Mouse (Mus musculus): ENCODE data around the gene Zdhhc3. TPM values are rescaled to one million over a fixed set of nuclear protein-coding genes. Genes with fewer than 3 reads are reported as not detected.

Gene Zdhhc3
- polyA plus RNA-seq, 1 experiment from 2014 or later: 63.6 TPM

DNA sequence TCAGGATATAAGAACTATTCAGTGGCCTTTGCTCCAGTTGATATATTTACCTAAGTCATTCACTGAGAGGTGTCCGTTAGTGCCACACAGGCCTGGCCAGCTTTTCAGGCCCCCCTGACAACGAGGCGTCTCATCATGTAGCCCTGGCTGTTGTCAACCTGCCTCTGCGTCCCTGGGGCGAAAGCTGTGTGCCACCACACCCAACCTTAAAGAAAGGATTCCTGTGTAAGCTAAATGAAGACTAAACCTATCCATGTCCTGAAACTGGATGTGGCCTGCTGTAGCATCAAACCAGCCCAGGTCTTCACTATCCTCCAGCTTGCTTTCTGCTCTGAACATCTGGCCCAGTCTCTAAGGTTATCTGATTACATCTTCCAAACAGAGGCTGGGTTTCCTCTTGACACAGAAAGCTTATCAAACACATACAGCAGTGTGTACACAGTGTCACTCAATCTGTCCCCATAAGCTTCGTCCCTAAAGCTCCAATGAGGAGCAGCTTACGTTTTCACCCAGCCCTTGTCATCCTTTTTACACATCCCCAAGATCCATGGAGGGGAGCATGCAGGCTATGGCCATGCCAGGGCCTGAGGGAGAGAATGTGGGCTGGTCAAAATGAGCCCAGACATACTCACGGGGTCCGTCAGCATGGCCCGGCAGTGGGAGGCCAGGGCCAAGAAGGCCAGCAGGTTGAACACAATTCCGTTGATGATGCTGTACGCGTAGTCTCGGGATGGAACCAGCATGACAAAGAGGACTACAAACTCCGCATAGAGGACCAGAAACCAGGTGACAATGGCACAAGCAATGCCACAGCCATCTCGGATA lies 13.2 kb downstream of the Zdhhc3 start:
- Histone ChIP-seq H3K9me3 (ENCODE audit: control insufficient read depth, low read length) (no peaks in the 10 kb centered on the region), H3K4me2 (ENCODE audit: low read depth, low read length) (no peak overlapping the region), H3K4me3 (ENCODE audit: low read depth, low read length) (no peak overlapping the region), H3K4me1 (ENCODE audit: control insufficient read depth, insufficient read depth, low read length) (no peaks in the 10 kb centered on the region), H3K9ac (replicated peaks; ENCODE audit: low read depth, low read length) (no peak overlapping the region), H3K27me3 (ENCODE audit: control insufficient read depth, insufficient read depth, low read length) (no peaks in the 10 kb centered on the region), H3K36me3 (ENCODE audit: control insufficient read depth, insufficient read depth, low read length) (peaks cover 9% of the 10 kb centered on the region; the same call in 1 of the 2 replicates), H3K27ac (ENCODE audit: low read depth, low read length) (no peak overlapping the region)
- WGBS: 96% methylated on average over 16 of the region's 16 CpGs
- no peak for ATAC-seq (ENCODE audit: low read depth)

GRCm38 (mm10) chr9:123090844-123091243 lies 22.2 kb downstream of the Zdhhc3 start:
- Histone ChIP-seq H3K36me3 (ENCODE audit: control insufficient read depth, insufficient read depth, low read length) (peaks cover 5% of the 10 kb centered on the region; the same call in 1 of the 2 replicates), H3K9ac (replicated peaks; ENCODE audit: low read depth, low read length) (no peak overlapping the region), H3K4me2 (ENCODE audit: low read depth, low read length) (no peak overlapping the region), H3K4me1 (ENCODE audit: control insufficient read depth, insufficient read depth, low read length) (no peaks in the 10 kb centered on the region), H3K27ac (ENCODE audit: low read depth, low read length) (no peak overlapping the region), H3K9me3 (ENCODE audit: control insufficient read depth, low read length) (no peaks in the 10 kb centered on the region), H3K4me3 (ENCODE audit: low read depth, low read length) (no peak overlapping the region), H3K27me3 (ENCODE audit: control insufficient read depth, insufficient read depth, low read length) (no peaks in the 10 kb centered on the region)
- ATAC-seq (ENCODE audit: low read depth): no peak
- 89% methylated on average over 4 of the region's 4 CpGs for WGBS

DNA sequence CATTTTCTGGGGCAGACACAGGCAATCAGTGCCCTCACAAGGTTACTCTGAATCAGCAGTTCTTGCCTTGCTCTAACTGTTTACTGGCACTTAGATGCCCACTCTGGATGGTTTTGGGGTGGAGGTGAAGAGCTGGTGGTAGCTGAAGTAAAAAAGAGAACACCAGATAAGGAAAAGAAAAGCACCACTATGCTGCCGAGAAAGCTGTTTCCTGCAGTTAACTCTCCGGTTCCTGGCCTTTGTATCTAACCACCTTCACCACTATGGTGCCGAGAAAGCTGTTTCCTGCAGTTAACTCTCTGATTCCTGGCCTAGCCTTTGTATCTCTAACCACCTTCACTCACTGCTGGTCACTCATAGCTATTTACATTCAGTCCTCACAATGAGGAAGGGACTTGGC lies 25.4 kb downstream of the Zdhhc3 start:
- Histone ChIP-seq H3K4me1 (ENCODE audit: control insufficient read depth, insufficient read depth, low read length) (no peaks in the 10 kb centered on the region), H3K9me3 (ENCODE audit: control insufficient read depth, low read length) (no peaks in the 10 kb centered on the region), H3K27ac (ENCODE audit: low read depth, low read length) (no peak overlapping the region), H3K36me3 (ENCODE audit: control insufficient read depth, insufficient read depth, low read length) (peaks cover 18% of the 10 kb centered on the region), H3K9ac (replicated peaks; ENCODE audit: low read depth, low read length) (no peak overlapping the region), H3K4me3 (ENCODE audit: low read depth, low read length) (no peak overlapping the region), H3K27me3 (ENCODE audit: control insufficient read depth, insufficient read depth, low read length) (no peaks in the 10 kb centered on the region), H3K4me2 (ENCODE audit: low read depth, low read length) (no peak overlapping the region)
- WGBS: 75% methylated on average over 3 of the region's 3 CpGs
- no peak for ATAC-seq (ENCODE audit: low read depth)

DNA sequence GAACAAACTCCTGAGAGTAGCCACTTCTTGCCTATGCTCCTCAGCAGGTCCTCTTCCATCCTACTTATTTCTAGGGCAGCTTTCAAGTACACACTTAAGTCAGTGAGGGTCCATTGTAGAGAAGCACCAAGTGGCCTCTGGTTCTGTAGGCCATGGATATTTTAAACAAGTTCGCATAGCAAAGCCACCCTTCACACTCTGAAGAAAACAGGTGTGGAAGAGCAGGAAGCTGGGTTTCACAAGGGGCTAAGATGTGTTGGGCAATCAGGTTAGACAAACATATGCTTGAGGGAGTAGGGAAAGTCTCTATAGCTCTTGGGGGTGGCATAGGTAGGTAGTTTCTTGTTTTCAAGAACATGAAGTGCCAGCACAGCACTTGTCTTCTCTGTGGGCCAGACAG lies 27.6 kb downstream of the Zdhhc3 start:
- no peak overlapping the region for H3K4me3 ChIP-seq (ENCODE audit: low read depth, low read length)
- H3K27me3 ChIP-seq (ENCODE audit: control insufficient read depth, insufficient read depth, low read length): no peaks in the 10 kb centered on the region
- WGBS: 86% methylated on average over 1 of the region's 1 CpGs
- H3K27ac ChIP-seq (ENCODE audit: low read depth, low read length): no peak overlapping the region
- H3K4me1 ChIP-seq (ENCODE audit: control insufficient read depth, insufficient read depth, low read length): no peaks in the 10 kb centered on the region
- no peak overlapping the region for H3K9ac ChIP-seq (replicated peaks; ENCODE audit: low read depth, low read length)
- ATAC-seq (ENCODE audit: low read depth): no peak
- no peak overlapping the region for H3K4me2 ChIP-seq (ENCODE audit: low read depth, low read length)
- peaks cover 22% of the 10 kb centered on the region for H3K36me3 ChIP-seq (ENCODE audit: control insufficient read depth, insufficient read depth, low read length)
- no peaks in the 10 kb centered on the region for H3K9me3 ChIP-seq (ENCODE audit: control insufficient read depth, low read length)

DNA sequence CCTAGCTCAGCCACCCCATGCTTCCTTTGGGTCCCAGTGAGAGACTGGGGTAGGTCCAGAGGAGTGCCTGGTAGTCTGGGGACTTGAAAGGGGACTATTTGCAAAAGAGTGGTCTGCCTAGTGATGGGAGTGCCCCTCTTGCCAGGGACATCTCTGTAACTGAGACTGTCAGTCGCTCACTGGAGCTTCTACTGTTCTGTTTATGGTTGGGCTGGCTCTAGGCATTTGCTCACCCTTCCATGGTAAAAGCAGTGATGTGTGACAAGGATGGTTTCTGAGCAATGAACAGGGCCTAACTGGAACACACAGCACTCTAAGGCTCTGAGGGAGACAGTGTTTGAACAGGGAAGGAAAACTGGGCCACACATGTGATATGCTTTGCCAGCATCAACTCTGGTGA lies 32.2 kb downstream of the Zdhhc3 start:
- H3K4me3 ChIP-seq (ENCODE audit: low read depth, low read length): no peak overlapping the region
- 73% methylated on average over 1 of the region's 1 CpGs for WGBS
- no peaks in the 10 kb centered on the region for H3K9me3 ChIP-seq (ENCODE audit: control insufficient read depth, low read length)
- H3K9ac ChIP-seq (replicated peaks; ENCODE audit: low read depth, low read length): no peak overlapping the region
- H3K27ac ChIP-seq (ENCODE audit: low read depth, low read length): no peak overlapping the region
- H3K4me1 ChIP-seq (ENCODE audit: control insufficient read depth, insufficient read depth, low read length): no peaks in the 10 kb centered on the region
- H3K4me2 ChIP-seq (ENCODE audit: low read depth, low read length): no peak overlapping the region
- peaks cover 40% of the 10 kb centered on the region for H3K36me3 ChIP-seq (ENCODE audit: control insufficient read depth, insufficient read depth, low read length)
- H3K27me3 ChIP-seq (ENCODE audit: control insufficient read depth, insufficient read depth, low read length): no peaks in the 10 kb centered on the region
- ATAC-seq (ENCODE audit: low read depth): no peak

DNA sequence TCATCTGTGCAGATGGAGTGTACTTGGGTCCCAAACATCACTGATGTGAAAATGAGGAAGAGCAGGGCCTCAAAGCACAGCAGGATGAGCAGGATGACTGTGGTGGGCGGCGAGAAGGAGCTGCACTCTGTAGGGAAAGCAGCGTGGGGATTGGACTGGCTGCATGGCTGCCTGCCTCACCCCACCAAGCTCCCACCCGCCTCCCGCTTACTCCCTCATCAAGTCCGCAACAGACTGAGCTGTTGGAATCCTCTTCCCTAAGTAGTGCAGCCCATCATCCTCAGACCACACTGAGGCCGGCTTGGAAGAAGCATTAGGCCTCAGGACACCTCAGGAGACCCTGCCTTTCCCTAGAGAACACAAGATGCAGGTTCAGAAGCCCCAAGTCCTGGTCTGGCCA lies 32.6 kb downstream of the Zdhhc3 start:
- Histone ChIP-seq H3K27me3 (ENCODE audit: control insufficient read depth, insufficient read depth, low read length) (no peaks in the 10 kb centered on the region), H3K9me3 (ENCODE audit: control insufficient read depth, low read length) (no peaks in the 10 kb centered on the region), H3K9ac (replicated peaks; ENCODE audit: low read depth, low read length) (no peak overlapping the region), H3K36me3 (ENCODE audit: control insufficient read depth, insufficient read depth, low read length) (peaks cover 40% of the 10 kb centered on the region), H3K4me1 (ENCODE audit: control insufficient read depth, insufficient read depth, low read length) (no peaks in the 10 kb centered on the region), H3K27ac (ENCODE audit: low read depth, low read length) (no peak overlapping the region), H3K4me3 (ENCODE audit: low read depth, low read length) (no peak overlapping the region), H3K4me2 (ENCODE audit: low read depth, low read length) (no peak overlapping the region)
- 88% methylated on average over 7 of the region's 7 CpGs for WGBS
- ATAC-seq (ENCODE audit: low read depth): no peak

- Histone ChIP-seq H3K9me3 (ENCODE audit: control insufficient read depth, low read length) (no peaks in the 10 kb centered on the region), H3K4me3 (ENCODE audit: low read depth, low read length) (no peak overlapping the region), H3K4me1 (ENCODE audit: control insufficient read depth, insufficient read depth, low read length) (no peaks in the 10 kb centered on the region), H3K36me3 (ENCODE audit: control insufficient read depth, insufficient read depth, low read length) (peaks cover 33% of the 10 kb centered on the region), H3K4me2 (ENCODE audit: low read depth, low read length) (no peak overlapping the region), H3K27me3 (ENCODE audit: control insufficient read depth, insufficient read depth, low read length) (no peaks in the 10 kb centered on the region), H3K9ac (replicated peaks; ENCODE audit: low read depth, low read length) (no peak overlapping the region), H3K27ac (ENCODE audit: low read depth, low read length) (no peak overlapping the region)
- 97% methylated on average over 5 of the region's 5 CpGs for WGBS
- no peak for ATAC-seq (ENCODE audit: low read depth)
Measured at GRCm38 (mm10) chr9:123079149-123079548, 33.9 kb downstream of the Zdhhc3 start.

DNA sequence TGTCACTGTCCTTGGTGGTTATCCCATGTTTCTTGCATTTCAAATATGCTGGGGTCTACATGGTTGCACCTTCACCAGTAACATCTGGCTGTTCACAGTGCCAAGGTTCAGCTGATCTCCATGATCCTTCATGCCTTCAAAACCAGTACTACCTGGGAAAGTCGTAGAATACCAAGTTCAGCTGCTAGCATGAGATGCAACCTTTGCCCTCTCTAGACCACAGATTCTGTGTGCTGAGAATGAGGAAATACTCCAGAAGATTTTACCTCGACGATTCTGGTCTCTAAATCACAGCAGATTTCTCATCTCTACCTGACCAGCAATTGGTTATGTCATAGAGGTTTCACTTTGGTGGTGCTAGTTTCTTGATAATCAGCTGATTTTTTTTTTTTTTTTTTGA lies 52.8 kb downstream of the Zdhhc3 start:
- Histone ChIP-seq H3K9me3 (ENCODE audit: control insufficient read depth, low read length) (no peaks in the 10 kb centered on the region), H3K4me3 (ENCODE audit: low read depth, low read length) (no peak overlapping the region), H3K4me1 (ENCODE audit: control insufficient read depth, insufficient read depth, low read length) (no peaks in the 10 kb centered on the region), H3K36me3 (ENCODE audit: control insufficient read depth, insufficient read depth, low read length) (no peaks in the 10 kb centered on the region), H3K4me2 (ENCODE audit: low read depth, low read length) (no peak overlapping the region), H3K27ac (ENCODE audit: low read depth, low read length) (no peak overlapping the region), H3K9ac (replicated peaks; ENCODE audit: low read depth, low read length) (no peak overlapping the region), H3K27me3 (ENCODE audit: control insufficient read depth, insufficient read depth, low read length) (no peaks in the 10 kb centered on the region)
- ATAC-seq (ENCODE audit: low read depth): no peak
- 96% methylated on average over 3 of the region's 3 CpGs for WGBS

- H3K9ac ChIP-seq (replicated peaks; ENCODE audit: low read depth, low read length): no peak overlapping the region
- no peak overlapping the region for H3K27ac ChIP-seq (ENCODE audit: low read depth, low read length)
- ATAC-seq (ENCODE audit: low read depth): no peak
- no peak overlapping the region for H3K4me3 ChIP-seq (ENCODE audit: low read depth, low read length)
- H3K27me3 ChIP-seq (ENCODE audit: control insufficient read depth, insufficient read depth, low read length): no peaks in the 10 kb centered on the region
- no peaks in the 10 kb centered on the region for H3K9me3 ChIP-seq (ENCODE audit: control insufficient read depth, low read length)
- H3K36me3 ChIP-seq (ENCODE audit: control insufficient read depth, insufficient read depth, low read length): no peaks in the 10 kb centered on the region
- H3K4me1 ChIP-seq (ENCODE audit: control insufficient read depth, insufficient read depth, low read length): no peaks in the 10 kb centered on the region
- H3K4me2 ChIP-seq (ENCODE audit: low read depth, low read length): no peak overlapping the region
Measured at GRCm38 (mm10) chr9:123058724-123059292, 54.2 kb downstream of the Zdhhc3 start.

Data from neural tube, embryonic 14.5 days (tissue).